Mouse (Mus musculus) MEL (cell line): ENCODE measurements at regions not wholly inside any gene's neighbourhood (a gene's known extent, or its start where the extent isn't known, plus 50 kb on each side); places are given as distances from the start of the nearest gene placed in this dataset.

ENCODE experiments used
- CHD2 ChIP-seq: IDR thresholded peaks from 2 replicates; pipeline ENCODE4 v1.6.1; 2011; ENCODE audit warnings: low read length, improper control_type of control experiment
- ETS1 ChIP-seq: IDR thresholded peaks from 2 replicates; pipeline ENCODE4 v1.6.1; 2012; ENCODE audit warnings: low read depth, mild to moderate bottlenecking, inconsistent platforms, low read length, improper control_type of control experiment, moderate library complexity
- GATA1 ChIP-seq: IDR thresholded peaks from 2 replicates; pipeline ENCODE4 v1.6.1; 2011; ENCODE audit warnings: low read depth, low read length, improper control_type of control experiment
- POLR2A ChIP-seq, 2 experiments: IDR thresholded peaks; 2 replicates each; pipeline ENCODE4 v1.6.1; 2011 to 2012; ENCODE audit warnings: low read length in 2 of 2, mild to moderate bottlenecking in 2 of 2, control low read depth in 1 of 2, improper control_type of control experiment in 1 of 2, low read depth in 1 of 2, moderate library complexity in 1 of 2; ENCODE audit not compliant: control insufficient read depth in 1 of 2, insufficient read depth in 1 of 2, poor library complexity in 1 of 2
- ZMIZ1 ChIP-seq: IDR thresholded peaks from 2 replicates; pipeline ENCODE4 v1.6.1; 2012; ENCODE audit warnings: low read depth, mild to moderate bottlenecking, inconsistent platforms, low read length, improper control_type of control experiment, moderate library complexity

- TF ChIP-seq POLR2A (IDR thresholded peaks at IDR 0.05; ENCODE audit: control insufficient read depth in 1 of 2, insufficient read depth in 1 of 2, low read depth in 1 of 2, low read length in 2 of 2, poor library complexity in 1 of 2) (peak in 1 of 2 experiments; percentile 59; a peak in 1 of 4 replicates), ETS1 (no peak), GATA1 (no peak), ZMIZ1 (no peak; the same call in 1 of the 2 replicates), CHD2 (no peak)
These were observed 130.8 kb upstream of the Ubr2 start for GRCm38 (mm10) chr17:47140969-47141842.
